Mouse (Mus musculus): ENCODE results near the gene Slc41a2. TPM values are rescaled to one million over a fixed set of nuclear protein-coding genes. Genes with fewer than 3 reads are reported as not detected.

Gene Slc41a2
- polyA plus RNA-seq (2021; fragmentation: Nextera tagmentation), result 3.2 and 3.5 TPM in 2 replicates
- long read RNA-seq, experiment 1, full-length matches to known transcripts, result 2 of 13 reads
- long read RNA-seq, experiment 1, partial matches to known transcripts, result 1 of 13 reads
- long read RNA-seq, experiment 1, other reads (novel, unspliced or antisense), result 10 of 13 reads
- long read RNA-seq, experiment 2, full-length matches to known transcripts, result 10 of 24 reads
- long read RNA-seq, experiment 2, partial matches to known transcripts, result 3 of 24 reads
- long read RNA-seq, experiment 2, other reads (novel, unspliced or antisense), result 11 of 24 reads

DNA sequence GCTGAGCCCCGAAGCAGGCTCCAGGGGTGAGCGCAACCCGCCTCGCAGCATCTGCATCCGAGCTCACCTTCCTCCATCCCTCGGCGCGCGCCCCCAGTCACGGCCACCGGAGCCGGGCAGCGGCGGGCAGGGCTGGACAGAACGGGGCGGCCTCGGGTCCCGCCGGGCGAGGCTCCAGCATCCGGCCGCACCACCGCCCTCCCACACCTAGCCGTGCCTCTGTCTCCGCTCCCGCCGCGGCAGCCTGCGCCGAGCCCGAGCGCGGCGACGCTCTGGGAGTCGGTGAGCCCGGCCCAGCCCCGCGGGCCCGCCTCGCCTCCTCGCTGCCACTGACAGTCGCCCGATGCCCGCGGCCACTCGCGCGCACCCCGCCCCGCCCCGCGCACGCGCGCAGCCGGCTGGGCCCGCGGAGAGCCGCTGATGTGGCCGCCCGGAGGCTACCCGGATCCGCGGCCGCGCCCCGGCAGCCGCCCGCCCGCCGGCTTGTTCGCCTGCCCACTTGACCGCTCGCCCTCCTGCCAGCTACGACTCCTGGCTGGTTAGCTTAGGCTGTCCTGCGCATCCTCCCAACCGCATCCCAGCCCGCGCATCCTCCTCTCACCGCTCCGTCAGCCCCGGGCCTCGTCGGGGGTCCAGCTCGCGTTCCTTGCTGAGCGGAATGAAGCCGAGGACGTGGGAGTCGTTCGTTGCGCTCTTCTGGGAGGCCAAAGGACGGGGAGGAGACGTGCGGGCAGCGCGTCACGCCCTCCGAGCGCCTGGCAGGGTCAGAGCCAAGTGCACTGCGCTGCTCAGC is at the start of gene Slc41a2:
Slc41a2 (minus strand) TSS at position 724 of the 793 bp plus-strand sequence.

DNA sequence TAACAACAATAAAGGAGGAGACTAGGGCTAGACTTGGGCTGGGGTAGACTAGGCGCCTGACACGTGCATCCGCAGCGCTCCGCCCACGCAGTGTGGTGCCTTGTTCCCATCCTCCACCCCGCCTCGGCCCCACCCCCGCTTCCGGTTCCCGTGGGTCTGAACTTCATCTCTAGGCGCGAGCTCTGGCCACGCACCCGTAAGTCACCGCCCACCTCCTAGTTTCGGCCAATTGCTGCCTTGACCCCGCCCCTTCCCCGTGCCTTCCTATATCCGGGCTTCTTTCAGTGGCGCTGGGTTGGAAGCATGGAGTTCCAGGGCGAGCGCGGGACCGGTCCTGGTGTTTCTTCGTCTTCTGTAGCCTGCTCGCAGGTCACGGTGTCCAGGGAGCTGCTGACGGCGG is 22.3 kb upstream of the Slc41a2 start, which contains the start of gene D10Wsu102e:
D10Wsu102e (plus strand) TSS at position 266 of the 400 bp plus-strand sequence.

Other genes starting within 250 kb of the Slc41a2 start
- 0.30 and 0.34 TPM in 2 replicates for gene D10Wsu102e, start 22.3 kb upstream of the Slc41a2 start, polyA plus RNA-seq (2021; fragmentation: Nextera tagmentation)
- 0.40 and 0.49 TPM in 2 replicates for gene Aldh1l2, start 196.3 kb upstream of the Slc41a2 start, polyA plus RNA-seq (2021; fragmentation: Nextera tagmentation)
- 12.4 and 13.3 TPM in 2 replicates for gene Washc4, start 205.9 kb upstream of the Slc41a2 start, polyA plus RNA-seq (2021; fragmentation: Nextera tagmentation)